Mouse (Mus musculus) CH12.LX (cell line): ENCODE measurements around the gene Uvssa. TPM values are rescaled to one million over a fixed set of nuclear protein-coding genes. Genes with fewer than 3 reads are reported as not detected.

Experiments used
- DNase-seq: peaks from one replicate; pipeline ENCODE4 v3.0.0-alpha.2; 2013; ENCODE audit errors: extremely low read depth
- H3K27ac ChIP-seq: 2 replicates; pipeline ENCODE4 v1.5.1; 2012; ENCODE audit warnings: low read depth, mild to moderate bottlenecking, control low read depth, moderate library complexity; ENCODE audit not compliant: insufficient read depth
- H3K27me3 ChIP-seq: replicated peaks from 2 replicates; pipeline ENCODE3; 2012; ENCODE audit warnings: inconsistent platforms
- H3K36me3 ChIP-seq, 2 experiments: replicated peaks in 1 of 2; 2 replicates each; pipeline versions ENCODE3 to v1.6.1; 2012; ENCODE audit warnings: inconsistent platforms in 1 of 2, low read length in 1 of 2, mild to moderate bottlenecking in 1 of 2, mixed read lengths in 1 of 2, moderate library complexity in 1 of 2; ENCODE audit not compliant: control insufficient read depth in 1 of 2, insufficient read depth in 1 of 2
- H3K4me1 ChIP-seq, 2 experiments: 2 replicates each; pipeline ENCODE4 v1.6.1; 2012; ENCODE audit warnings: inconsistent platforms in 1 of 2, moderate library complexity in 1 of 2; ENCODE audit not compliant: insufficient read depth in 2 of 2, control insufficient read depth in 1 of 2
- H3K4me2 ChIP-seq: 2 replicates; pipeline ENCODE4 v1.6.1; 2012; ENCODE audit warnings: low read depth, mild to moderate bottlenecking, control low read depth; ENCODE audit not compliant: poor library complexity, insufficient read depth, severe bottlenecking
- H3K4me3 ChIP-seq, 3 experiments: fragments of 150-350 bp in 1 of 3; sonication (generic) in 1 of 3; replicated peaks in 1 of 3; 2 replicates each; pipeline versions ENCODE3 to v1.5.1; 2011 to 2012; ENCODE audit warnings: low read depth in 2 of 3, low read length in 2 of 3, mild to moderate bottlenecking in 2 of 3, moderate library complexity in 2 of 3, control low read depth in 1 of 3, improper control_type of control experiment in 1 of 3, inconsistent platforms in 1 of 3, mixed read lengths in 1 of 3; ENCODE audit not compliant: poor library complexity in 1 of 3
- H3K79me2 ChIP-seq: replicated peaks from 2 replicates; pipeline ENCODE4 v1.6.1; 2012; ENCODE audit warnings: mild to moderate bottlenecking, moderate library complexity; ENCODE audit not compliant: control insufficient read depth, poor library complexity, insufficient read depth, severe bottlenecking; ENCODE audit errors: extremely low read depth
- H3K9ac ChIP-seq: 2 replicates; pipeline ENCODE4 v1.6.1; 2012; ENCODE audit warnings: low read depth, mild to moderate bottlenecking, control low read depth, moderate library complexity; ENCODE audit not compliant: insufficient read depth
- H3K9me3 ChIP-seq: replicated peaks from 2 replicates; pipeline ENCODE3; 2012; ENCODE audit warnings: low read length, inconsistent platforms, mixed read lengths
- BHLHE40 ChIP-seq: IDR thresholded peaks from 2 replicates; pipeline ENCODE4 v1.6.1; 2011; ENCODE audit warnings: mild to moderate bottlenecking, low read depth, low read length, improper control_type of control experiment
- CHD1 ChIP-seq: IDR thresholded peaks from 2 replicates; pipeline ENCODE4 v1.6.1; 2012; ENCODE audit warnings: low read depth, low read length, improper control_type of control experiment, inconsistent platforms
- CHD2 ChIP-seq: IDR thresholded peaks from 2 replicates; pipeline ENCODE4 v1.6.1; 2011; ENCODE audit warnings: low read length, improper control_type of control experiment
- CTCF ChIP-seq, 2 experiments: IDR thresholded peaks in 1 of 2; conservative IDR thresholded peaks in 1 of 2; 2 replicates each; pipeline ENCODE4 v1.5.1; 2011 to 2012; ENCODE audit warnings: low read depth in 2 of 2, low read length in 2 of 2, improper control_type of control experiment in 1 of 2, inconsistent platforms in 1 of 2, mild to moderate bottlenecking in 1 of 2, moderate library complexity in 1 of 2
- E2F4 ChIP-seq: IDR thresholded peaks from 2 replicates; pipeline ENCODE4 v1.6.1; 2011; ENCODE audit warnings: low read depth, low read length, improper control_type of control experiment; ENCODE audit not compliant: insufficient replicate concordance
- EP300 ChIP-seq: IDR thresholded peaks from 2 replicates; pipeline ENCODE4 v1.6.1; 2011; ENCODE audit warnings: low read length, improper control_type of control experiment
- GABPA ChIP-seq: IDR thresholded peaks from 2 replicates; pipeline ENCODE4 v1.6.1; 2012; ENCODE audit warnings: low read depth, low read length, improper control_type of control experiment, inconsistent platforms; ENCODE audit not compliant: insufficient replicate concordance
- HCFC1 ChIP-seq: IDR thresholded peaks from 2 replicates; pipeline ENCODE4 v1.6.1; 2012; ENCODE audit warnings: low read depth, mild to moderate bottlenecking, inconsistent platforms, low read length, improper control_type of control experiment
- IRF4 ChIP-seq: IDR thresholded peaks from 2 replicates; pipeline ENCODE4 v1.6.1; 2014; ENCODE audit warnings: low read depth, mild to moderate bottlenecking, inconsistent platforms, low read length, improper control_type of control experiment
- JUN ChIP-seq: IDR thresholded peaks from 2 replicates; pipeline ENCODE4 v1.6.1; 2011; ENCODE audit warnings: low read depth, mild to moderate bottlenecking, low read length, improper control_type of control experiment, moderate library complexity; ENCODE audit not compliant: insufficient read depth
- MAX ChIP-seq: IDR thresholded peaks from 2 replicates; pipeline ENCODE4 v1.6.1; 2011; ENCODE audit warnings: low read length, improper control_type of control experiment
- MEF2A ChIP-seq: IDR thresholded peaks from 2 replicates; pipeline ENCODE4 v1.6.1; 2014; ENCODE audit warnings: low read depth, mild to moderate bottlenecking, inconsistent platforms, low read length, improper control_type of control experiment, borderline replicate concordance
- MXI1 ChIP-seq: IDR thresholded peaks from 2 replicates; pipeline ENCODE4 v1.6.1; 2011; ENCODE audit warnings: mild to moderate bottlenecking, low read depth, low read length, improper control_type of control experiment
- NELFE ChIP-seq: IDR thresholded peaks from 2 replicates; pipeline ENCODE4 v1.6.1; 2011; ENCODE audit warnings: low read depth, low read length, improper control_type of control experiment
- NRF1 ChIP-seq: IDR thresholded peaks from 2 replicates; pipeline ENCODE4 v1.6.1; 2014; ENCODE audit warnings: low read depth, mild to moderate bottlenecking, inconsistent platforms, low read length, improper control_type of control experiment, moderate library complexity
- PAX5 ChIP-seq: IDR thresholded peaks from 2 replicates; pipeline ENCODE4 v1.6.1; 2012; ENCODE audit warnings: low read length, inconsistent platforms, mixed read lengths
- RAD21 ChIP-seq: IDR thresholded peaks from 2 replicates; pipeline ENCODE4 v1.6.1; 2011; ENCODE audit warnings: low read depth, mild to moderate bottlenecking, low read length, improper control_type of control experiment, moderate library complexity
- RCOR1 ChIP-seq: conservative IDR thresholded peaks from 2 replicates; pipeline ENCODE4 v1.6.1; 2012; ENCODE audit warnings: low read depth, mild to moderate bottlenecking, inconsistent platforms, low read length, improper control_type of control experiment
- SIN3A ChIP-seq: IDR thresholded peaks from 2 replicates; pipeline ENCODE4 v1.6.1; 2012; ENCODE audit warnings: low read length, improper control_type of control experiment, inconsistent platforms
- SMC3 ChIP-seq: IDR thresholded peaks from 2 replicates; pipeline ENCODE4 v1.6.1; 2011; ENCODE audit warnings: low read depth, low read length, improper control_type of control experiment
- TBP ChIP-seq: conservative IDR thresholded peaks from 2 replicates; pipeline ENCODE4 v1.6.1; 2011; ENCODE audit warnings: low read depth, low read length, improper control_type of control experiment
- TCF12 ChIP-seq: IDR thresholded peaks from 2 replicates; pipeline ENCODE4 v1.6.1; 2014; ENCODE audit warnings: low read depth, mild to moderate bottlenecking, inconsistent platforms, low read length, improper control_type of control experiment
- UBTF ChIP-seq: IDR thresholded peaks from 2 replicates; pipeline ENCODE4 v1.6.1; 2012; ENCODE audit warnings: low read depth, mild to moderate bottlenecking, inconsistent platforms, low read length, improper control_type of control experiment, moderate library complexity
- USF1 ChIP-seq: IDR thresholded peaks from 2 replicates; pipeline ENCODE4 v1.6.1; 2014; ENCODE audit warnings: low read depth, mild to moderate bottlenecking, inconsistent platforms, low read length, improper control_type of control experiment
- ZC3H11A ChIP-seq: IDR thresholded peaks from 2 replicates; pipeline ENCODE4 v1.6.1; 2012; ENCODE audit warnings: low read depth, mild to moderate bottlenecking, inconsistent platforms, low read length, improper control_type of control experiment
- ZKSCAN1 ChIP-seq: IDR thresholded peaks from 2 replicates; pipeline ENCODE4 v1.6.1; 2012; ENCODE audit warnings: low read depth, inconsistent platforms, low read length, improper control_type of control experiment, borderline replicate concordance
- ZMIZ1 ChIP-seq: IDR thresholded peaks from 2 replicates; pipeline ENCODE4 v1.6.1; 2012; ENCODE audit warnings: low read depth, mild to moderate bottlenecking, inconsistent platforms, low read length, improper control_type of control experiment
- ZNF384 ChIP-seq: IDR thresholded peaks from 2 replicates; pipeline ENCODE4 v1.6.1; 2012; ENCODE audit warnings: low read depth, low read length, improper control_type of control experiment, inconsistent platforms
- dilution Hi-C: fragments of 300-500 bp; cut with MboI; formaldehyde crosslinking; loops from 2 replicates; pipeline ENCODE4 v1.14.3; 2020; ENCODE audit warnings: low sequenced_read_pairs; ENCODE audit not compliant: extremely low pct_unique_long_range_greater_than_20kb, extremely low pct_ligation_motif_present
- in situ Hi-C: fragments of 300-500 bp; cut with MboI; formaldehyde crosslinking; loops from 3 replicates; pipeline ENCODE4 v1.14.3; 2019; ENCODE audit warnings: low sequenced_read_pairs, low pct_ligation_motif_present, low pct_unique_long_range_greater_than_20kb, mixed read lengths
- polyA plus RNA-seq: library from polyadenylated mRNA; unstranded; fragments of >175 nt; gene quantifications from 2 replicates; pipeline ENCODE4 v1.2.1, GENCODE M21; 2012; ENCODE audit warnings: low read depth; ENCODE audit not compliant: insufficient read length
- total RNA-seq, 2 experiments: library from RNA; depleted of rRNA; stranded (reverse); fragments of 300-350 nt in 1 of 2; fragments of >200 nt in 1 of 2; gene quantifications; 2 replicates each; pipeline ENCODE4 v1.2.3; 2012 to 2014

The Uvssa gene
- total and polyA plus RNA-seq, 3 experiments, result 2.6 to 5.8 (median 2.9) TPM

- H3K9me3 ChIP-seq, result no peaks in the 10 kb centered on the region
- dilution Hi-C loops (no loop called here), in situ Hi-C loops (no loop called here)
- no peak overlapping the region for H3K4me3 ChIP-seq
- H3K9ac ChIP-seq, result no peak overlapping the region
- H3K36me3 ChIP-seq, result peaks cover 0 to 73% of the 10 kb centered on the region in 2 experiments
- H3K79me2 ChIP-seq, result peaks cover 82% of the 10 kb centered on the region
- no peak overlapping the region for H3K27ac ChIP-seq
- no peak overlapping the region for H3K4me2 ChIP-seq
- H3K4me1 ChIP-seq, result peaks cover 8 to 32% of the 10 kb centered on the region in 2 experiments
- no peak for DNase-seq
- no peak for TF ChIP-seq RCOR1
- TF ChIP-seq CHD2, result no peak
- no peak for TF ChIP-seq RAD21
- no peak for TF ChIP-seq SMC3
- TF ChIP-seq IRF4, result no peak
- TF ChIP-seq PAX5, result no peak
- no peak for TF ChIP-seq MEF2A
- TF ChIP-seq EP300, result no peak
- TF ChIP-seq TBP, result no peak
- no peak for TF ChIP-seq SIN3A
- TF ChIP-seq GABPA, result no peak
- TF ChIP-seq ZMIZ1, result no peak
- no peak for TF ChIP-seq ZKSCAN1
- no peak for TF ChIP-seq MAX
- TF ChIP-seq TCF12, result no peak
- TF ChIP-seq MXI1, result no peak
- no peak for TF ChIP-seq ZNF384
- no peak for TF ChIP-seq CHD1
- no peaks in the 10 kb centered on the region for H3K27me3 ChIP-seq
Measured at GRCm38 (mm10) chr5:33342821-33343220, 35.5 kb upstream of the Uvssa start.

- peaks cover 75% of the 10 kb centered on the region for H3K79me2 ChIP-seq
- dilution Hi-C loops, result no loop called here
- no peak overlapping the region for H3K27ac ChIP-seq
- H3K9ac ChIP-seq, result no peak overlapping the region
- H3K36me3 ChIP-seq, result peaks cover 0 to 66% of the 10 kb centered on the region in 2 experiments
- in situ Hi-C loops, result no loop called here
- TF ChIP-seq CTCF (conservative IDR thresholded peaks at IDR 0.05 in 1 of 2, IDR thresholded peaks at IDR 0.05 in 1 of 2; ENCODE audit: low read depth in 2 of 2, low read length in 2 of 2) (no peak), GABPA (no peak), TBP (no peak), TCF12 (no peak), PAX5 (no peak), MEF2A (no peak), ZC3H11A (no peak), BHLHE40 (no peak), HCFC1 (no peak), JUN (no peak), NRF1 (no peak), NELFE (no peak), IRF4 (no peak), E2F4 (no peak), USF1 (no peak), UBTF (no peak)
- no peaks in the 10 kb centered on the region for H3K27me3 ChIP-seq
- H3K9me3 ChIP-seq, result no peaks in the 10 kb centered on the region
- peaks cover 8 to 34% of the 10 kb centered on the region in 2 experiments for H3K4me1 ChIP-seq
- H3K4me3 ChIP-seq, result no peak overlapping the region
- H3K4me2 ChIP-seq, result no peak overlapping the region
- DNase-seq, result no peak
Measured at GRCm38 (mm10) chr5:33343571-33343970, 34.8 kb upstream of the Uvssa start.
